Mouse (Mus musculus): ENCODE measurements around the gene Vwa8. TPM values are rescaled to one million over a fixed set of nuclear protein-coding genes. Genes with fewer than 3 reads are reported as not detected.
"Not testable (repeated sequence)": the region's sequence is repeated elsewhere in the genome, so short reads cannot be mapped to it uniquely, and the experiment has no call there.

Vwa8 gene
- polyA plus RNA-seq, 1 experiment from 2014 or later: 8.0 TPM

- Histone ChIP-seq H3K36me3 (ENCODE audit: control insufficient read depth, insufficient read depth, low read length) (no peaks in the 10 kb centered on the region), H3K9ac (replicated peaks; ENCODE audit: low read length) (no peak overlapping the region), H3K27ac (replicated peaks; ENCODE audit: low read depth, low read length) (no peak overlapping the region), H3K4me2 (ENCODE audit: low read length) (no peak overlapping the region), H3K9me3 (ENCODE audit: control insufficient read depth, low read length) (no peaks in the 10 kb centered on the region), H3K4me3 (replicated peaks; ENCODE audit: low read depth, low read length) (no peak overlapping the region), H3K27me3 (ENCODE audit: control insufficient read depth, insufficient read depth, low read length) (no peaks in the 10 kb centered on the region), H3K4me1 (ENCODE audit: control insufficient read depth, insufficient read depth, low read length) (no peaks in the 10 kb centered on the region)
- ATAC-seq (ENCODE audit: low FRiP score, low TSS enrichment) (no peak), DNase-seq (no peak)
- 27% methylated on average over 2 of the region's 2 CpGs for WGBS
These were observed 21.2 kb downstream of the Vwa8 start for GRCm38 (mm10) chr14:78870036-78870435.

- no peak for DNase-seq
- ATAC-seq (ENCODE audit: low FRiP score, low TSS enrichment): no peak
- H3K4me3 ChIP-seq (replicated peaks; ENCODE audit: low read depth, low read length): no peak overlapping the region
- H3K9ac ChIP-seq (replicated peaks; ENCODE audit: low read length): no peak overlapping the region
- H3K9me3 ChIP-seq (ENCODE audit: control insufficient read depth, low read length): no peaks in the 10 kb centered on the region
- H3K27me3 ChIP-seq (ENCODE audit: control insufficient read depth, insufficient read depth, low read length): no peaks in the 10 kb centered on the region
- no peaks in the 10 kb centered on the region for H3K36me3 ChIP-seq (ENCODE audit: control insufficient read depth, insufficient read depth, low read length)
- H3K4me2 ChIP-seq (ENCODE audit: low read length): no peak overlapping the region
- 76% methylated on average over 2 of the region's 2 CpGs for WGBS
- H3K4me1 ChIP-seq (ENCODE audit: control insufficient read depth, insufficient read depth, low read length): no peaks in the 10 kb centered on the region
- H3K27ac ChIP-seq (replicated peaks; ENCODE audit: low read depth, low read length): no peak overlapping the region
These were observed 28.3 kb downstream of the Vwa8 start for GRCm38 (mm10) chr14:78877176-78877575.

- H3K4me1 ChIP-seq (ENCODE audit: control insufficient read depth, insufficient read depth, low read length): no peaks in the 10 kb centered on the region
- ATAC-seq (ENCODE audit: low FRiP score, low TSS enrichment) (no peak), DNase-seq (no peak)
- 85% methylated on average over 13 of the region's 13 CpGs for WGBS
- H3K9ac ChIP-seq (replicated peaks; ENCODE audit: low read length): no peak overlapping the region
- H3K27me3 ChIP-seq (ENCODE audit: control insufficient read depth, insufficient read depth, low read length): no peaks in the 10 kb centered on the region
- H3K4me2 ChIP-seq (ENCODE audit: low read length): no peak overlapping the region
- no peaks in the 10 kb centered on the region for H3K9me3 ChIP-seq (ENCODE audit: control insufficient read depth, low read length)
- no peaks in the 10 kb centered on the region for H3K36me3 ChIP-seq (ENCODE audit: control insufficient read depth, insufficient read depth, low read length)
- H3K4me3 ChIP-seq (replicated peaks; ENCODE audit: low read depth, low read length): no peak overlapping the region
- no peak overlapping the region for H3K27ac ChIP-seq (replicated peaks; ENCODE audit: low read depth, low read length)
These were observed 29.7 kb downstream of the Vwa8 start for GRCm38 (mm10) chr14:78878402-78879045.

- H3K4me2 ChIP-seq (ENCODE audit: low read length): no peak overlapping the region
- DNase-seq (no peak), ATAC-seq (ENCODE audit: low FRiP score, low TSS enrichment) (no peak)
- H3K9me3 ChIP-seq (ENCODE audit: control insufficient read depth, low read length): no peaks in the 10 kb centered on the region
- no peaks in the 10 kb centered on the region for H3K36me3 ChIP-seq (ENCODE audit: control insufficient read depth, insufficient read depth, low read length)
- no peak overlapping the region for H3K4me3 ChIP-seq (replicated peaks; ENCODE audit: low read depth, low read length)
- 76% methylated on average over 4 of the region's 4 CpGs for WGBS
- H3K9ac ChIP-seq (replicated peaks; ENCODE audit: low read length): no peak overlapping the region
- H3K27ac ChIP-seq (replicated peaks; ENCODE audit: low read depth, low read length): no peak overlapping the region
- no peaks in the 10 kb centered on the region for H3K4me1 ChIP-seq (ENCODE audit: control insufficient read depth, insufficient read depth, low read length)
- no peaks in the 10 kb centered on the region for H3K27me3 ChIP-seq (ENCODE audit: control insufficient read depth, insufficient read depth, low read length)
These were observed 32.0 kb downstream of the Vwa8 start for GRCm38 (mm10) chr14:78880879-78881278.

GRCm38 (mm10) chr14:78881563-78881962 is 32.7 kb downstream of the Vwa8 start:
- ATAC-seq (ENCODE audit: low FRiP score, low TSS enrichment): no peak
- peaks cover 2% of the 10 kb centered on the region; the same call in 1 of the 2 replicates for H3K4me1 ChIP-seq (ENCODE audit: control insufficient read depth, insufficient read depth, low read length)
- H3K9me3 ChIP-seq (ENCODE audit: control insufficient read depth, low read length): no peaks in the 10 kb centered on the region
- no peaks in the 10 kb centered on the region for H3K27me3 ChIP-seq (ENCODE audit: control insufficient read depth, insufficient read depth, low read length)
- DNase-seq: no peak
- no peaks in the 10 kb centered on the region for H3K36me3 ChIP-seq (ENCODE audit: control insufficient read depth, insufficient read depth, low read length)
- H3K4me3 ChIP-seq (replicated peaks; ENCODE audit: low read depth, low read length): no peak overlapping the region
- no peak overlapping the region for H3K9ac ChIP-seq (replicated peaks; ENCODE audit: low read length)
- no peak overlapping the region for H3K4me2 ChIP-seq (ENCODE audit: low read length)
- WGBS: 76% methylated on average over 10 of the region's 10 CpGs
- no peak overlapping the region for H3K27ac ChIP-seq (replicated peaks; ENCODE audit: low read depth, low read length)

- H3K9me3 ChIP-seq (ENCODE audit: control insufficient read depth, low read length): no peaks in the 10 kb centered on the region
- H3K9ac ChIP-seq (replicated peaks; ENCODE audit: low read length): no peak overlapping the region
- peaks cover 2% of the 10 kb centered on the region; the same call in 1 of the 2 replicates for H3K4me1 ChIP-seq (ENCODE audit: control insufficient read depth, insufficient read depth, low read length)
- H3K4me2 ChIP-seq (ENCODE audit: low read length): no peak overlapping the region
- H3K4me3 ChIP-seq (replicated peaks; ENCODE audit: low read depth, low read length): no peak overlapping the region
- WGBS: 44% methylated on average over 7 of the region's 7 CpGs
- H3K27ac ChIP-seq (replicated peaks; ENCODE audit: low read depth, low read length): no peak overlapping the region
- no peaks in the 10 kb centered on the region for H3K27me3 ChIP-seq (ENCODE audit: control insufficient read depth, insufficient read depth, low read length)
- DNase-seq: peak; percentile 49
- no peaks in the 10 kb centered on the region for H3K36me3 ChIP-seq (ENCODE audit: control insufficient read depth, insufficient read depth, low read length)
- no peak for ATAC-seq (ENCODE audit: low FRiP score, low TSS enrichment)
These were observed 37.2 kb downstream of the Vwa8 start for GRCm38 (mm10) chr14:78885915-78886534.

- peaks cover 2% of the 10 kb centered on the region; the same call in 1 of the 2 replicates for H3K4me1 ChIP-seq (ENCODE audit: control insufficient read depth, insufficient read depth, low read length)
- no peak for ATAC-seq (ENCODE audit: low FRiP score, low TSS enrichment)
- H3K4me3 ChIP-seq (replicated peaks; ENCODE audit: low read depth, low read length): no peak overlapping the region
- no peak for DNase-seq
- H3K27ac ChIP-seq (replicated peaks; ENCODE audit: low read depth, low read length): no peak overlapping the region
- H3K9me3 ChIP-seq (ENCODE audit: control insufficient read depth, low read length): no peaks in the 10 kb centered on the region
- H3K9ac ChIP-seq (replicated peaks; ENCODE audit: low read length): no peak overlapping the region
- no peak overlapping the region for H3K4me2 ChIP-seq (ENCODE audit: low read length)
- no peaks in the 10 kb centered on the region for H3K36me3 ChIP-seq (ENCODE audit: control insufficient read depth, insufficient read depth, low read length)
- H3K27me3 ChIP-seq (ENCODE audit: control insufficient read depth, insufficient read depth, low read length): no peaks in the 10 kb centered on the region
- 81% methylated on average over 8 of the region's 8 CpGs for WGBS
These were observed 37.8 kb downstream of the Vwa8 start for GRCm38 (mm10) chr14:78886566-78887234.

- not testable (repeated sequence) for H3K27me3 ChIP-seq (ENCODE audit: control insufficient read depth, insufficient read depth, low read length); H3K4me1 ChIP-seq (ENCODE audit: control insufficient read depth, insufficient read depth, low read length); H3K4me3 ChIP-seq (replicated peaks; ENCODE audit: low read depth, low read length); H3K9me3 ChIP-seq (ENCODE audit: control insufficient read depth, low read length); ATAC-seq (ENCODE audit: low FRiP score, low TSS enrichment); DNase-seq; H3K27ac ChIP-seq (replicated peaks; ENCODE audit: low read depth, low read length); H3K9ac ChIP-seq (replicated peaks; ENCODE audit: low read length); H3K36me3 ChIP-seq (ENCODE audit: control insufficient read depth, insufficient read depth, low read length); H3K4me2 ChIP-seq (ENCODE audit: low read length)
- WGBS: 98% methylated on average over 14 of the region's 18 CpGs
These were observed 38.6 kb downstream of the Vwa8 start for GRCm38 (mm10) chr14:78887494-78887893.

GRCm38 (mm10) chr14:78895496-78895895 is 46.6 kb downstream of the Vwa8 start:
- H3K4me1 ChIP-seq (ENCODE audit: control insufficient read depth, insufficient read depth, low read length): no peaks in the 10 kb centered on the region
- DNase-seq (no peak), ATAC-seq (ENCODE audit: low FRiP score, low TSS enrichment) (no peak)
- H3K36me3 ChIP-seq (ENCODE audit: control insufficient read depth, insufficient read depth, low read length): no peaks in the 10 kb centered on the region
- no peaks in the 10 kb centered on the region for H3K9me3 ChIP-seq (ENCODE audit: control insufficient read depth, low read length)
- H3K9ac ChIP-seq (replicated peaks; ENCODE audit: low read length): no peak overlapping the region
- no peaks in the 10 kb centered on the region for H3K27me3 ChIP-seq (ENCODE audit: control insufficient read depth, insufficient read depth, low read length)
- no peak overlapping the region for H3K27ac ChIP-seq (replicated peaks; ENCODE audit: low read depth, low read length)
- WGBS: 97% methylated on average over 1 of the region's 1 CpGs
- H3K4me2 ChIP-seq (ENCODE audit: low read length): no peak overlapping the region
- no peak overlapping the region for H3K4me3 ChIP-seq (replicated peaks; ENCODE audit: low read depth, low read length)

Data from midbrain, embryonic 14.5 days (tissue).